Mouse (Mus musculus) ES-E14 (cell line): ENCODE results near the gene Smox. TPM values are rescaled to one million over a fixed set of nuclear protein-coding genes. Genes with fewer than 3 reads are reported as not detected.

Source experiments
- DNase-seq: peaks from one replicate; pipeline ENCODE4 v3.0.0-alpha.2; 2013; ENCODE audit warnings: low read depth, low spot score
- H3K27ac ChIP-seq: 2 replicates; pipeline ENCODE4 v1.5.1; 2012; ENCODE audit warnings: low read depth, mild to moderate bottlenecking, low read length, moderate library complexity, mixed read lengths; ENCODE audit not compliant: poor library complexity, insufficient read depth, severe bottlenecking
- H3K36me3 ChIP-seq: 2 replicates; pipeline ENCODE4 v1.6.1; 2012; ENCODE audit warnings: mild to moderate bottlenecking, low read length, moderate library complexity, mixed read lengths; ENCODE audit not compliant: control insufficient read depth, poor library complexity, insufficient read depth, severe bottlenecking
- H3K4me1 ChIP-seq, 2 experiments: fragments of 150-350 bp in 1 of 2; sonication (generic) in 1 of 2; 2 replicates each; pipeline ENCODE4 v1.6.1; 2012; ENCODE audit warnings: low read length in 2 of 2, mild to moderate bottlenecking in 1 of 2, mixed read lengths in 1 of 2; ENCODE audit not compliant: control insufficient read depth in 2 of 2, insufficient read depth in 2 of 2, poor library complexity in 1 of 2
- H3K4me3 ChIP-seq, 2 experiments: fragments of 150-350 bp in 1 of 2; sonication (generic) in 1 of 2; 2 replicates each; pipeline ENCODE4 v1.5.1; 2012; ENCODE audit warnings: low read length in 2 of 2, low read depth in 1 of 2, mild to moderate bottlenecking in 1 of 2, mixed read lengths in 1 of 2; ENCODE audit not compliant: insufficient read depth in 1 of 2, poor library complexity in 1 of 2, severe bottlenecking in 1 of 2
- H3K9ac ChIP-seq: 2 replicates; pipeline ENCODE4 v1.6.1; 2012; ENCODE audit warnings: low read depth, mild to moderate bottlenecking, low read length, mixed read lengths; ENCODE audit not compliant: poor library complexity, insufficient read depth, severe bottlenecking
- H3K9me3 ChIP-seq: fragments of 150-350 bp; sonication (generic); 2 replicates; pipeline ENCODE4 v1.6.1; 2012; ENCODE audit warnings: low read depth, mild to moderate bottlenecking, low read length; ENCODE audit not compliant: control insufficient read depth, insufficient read depth
- CHD2 ChIP-seq: IDR thresholded peaks from 2 replicates; pipeline ENCODE4 v1.6.1; 2014; ENCODE audit warnings: mild to moderate bottlenecking, low read depth, low read length, inconsistent platforms
- HCFC1 ChIP-seq: IDR thresholded peaks from 2 replicates; pipeline ENCODE4 v1.6.1; 2012; ENCODE audit warnings: low read length, inconsistent platforms, borderline replicate concordance; ENCODE audit not compliant: insufficient read depth
- MAFK ChIP-seq: IDR thresholded peaks from 2 replicates; pipeline ENCODE4 v1.6.1; 2014; ENCODE audit warnings: mild to moderate bottlenecking, low read depth, low read length, inconsistent platforms; ENCODE audit not compliant: insufficient read depth
- ZC3H11A ChIP-seq: IDR thresholded peaks from 2 replicates; pipeline ENCODE4 v1.6.1; 2012; ENCODE audit warnings: low read depth, mild to moderate bottlenecking, inconsistent platforms, low read length, borderline replicate concordance
- ZNF384 ChIP-seq: IDR thresholded peaks from 2 replicates; pipeline ENCODE4 v1.6.1; 2012; ENCODE audit warnings: low read depth, low read length, inconsistent platforms
- in situ Hi-C, 2 experiments: fragments of 600-800 bp; cut with MboI; formaldehyde crosslinking; loops; one replicate each; pipeline ENCODE4 v1.15.1; 2025; ENCODE audit warnings: low sequenced_read_pairs in 2 of 2, inconsistent platforms in 1 of 2; ENCODE audit not compliant: unreplicated experiment in 2 of 2
- total RNA-seq: library from RNA; depleted of rRNA; stranded (reverse); fragments of 300-350 nt; gene quantifications from 2 replicates; pipeline ENCODE4 v1.2.3, GENCODE M21; 2012

The Smox gene
- total RNA-seq, 1 experiment = 12.9 TPM

DNA sequence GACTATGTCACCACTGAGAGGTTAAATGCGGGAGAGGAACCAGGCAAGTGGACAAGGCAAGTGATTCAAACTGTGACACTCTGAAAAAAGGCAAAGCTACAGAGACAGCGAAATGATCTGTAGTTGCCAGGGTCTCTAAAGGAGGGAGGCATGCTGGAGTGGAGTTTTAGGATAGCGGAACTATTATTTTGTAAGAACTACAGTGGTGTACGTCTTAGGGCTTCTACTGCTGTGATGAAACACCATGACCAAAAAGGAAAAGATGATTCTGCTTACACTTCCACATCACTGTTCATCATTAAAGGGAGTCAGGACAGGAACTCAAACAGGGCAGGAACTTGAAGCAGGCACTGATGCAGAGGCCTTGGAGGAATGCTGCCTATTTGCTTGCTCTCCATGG, 12.4 kb upstream of the Smox start:
- TF ChIP-seq HCFC1 (no peak), MAFK (no peak), ZNF384 (no peak), CHD2 (no peak), ZC3H11A (no peak)
- no peak overlapping the region for H3K27ac ChIP-seq
- no peak overlapping the region for H3K4me3 ChIP-seq
- in situ Hi-C loops = no loop called here
- no peaks in the 10 kb centered on the region for H3K36me3 ChIP-seq
- H3K9me3 ChIP-seq = no peaks in the 10 kb centered on the region
- DNase-seq = no peak
- 0 out of 4 replicates have a peak, but pooled peaks cover 0 to 2% of the 10 kb centered on the region in 2 experiments for H3K4me1 ChIP-seq
- H3K9ac ChIP-seq = no peak overlapping the region

DNA sequence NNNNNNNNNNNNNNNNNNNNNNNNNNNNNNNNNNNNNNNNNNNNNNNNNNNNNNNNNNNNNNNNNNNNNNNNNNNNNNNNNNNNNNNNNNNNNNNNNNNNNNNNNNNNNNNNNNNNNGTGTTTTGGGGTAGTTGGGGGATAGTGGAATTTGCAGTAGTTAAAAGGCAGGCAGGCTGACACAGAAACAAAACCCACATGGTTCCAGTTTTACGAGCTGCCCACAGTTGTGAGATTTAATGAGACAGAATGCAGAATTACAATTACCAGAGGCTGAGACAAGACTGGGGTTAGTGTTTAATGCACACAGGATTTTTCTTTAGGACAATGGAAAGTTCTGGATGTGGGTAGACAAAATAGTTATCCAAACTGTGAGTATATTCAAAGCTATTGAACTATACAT, 9.6 kb upstream of the Smox start:
- no peaks in the 10 kb centered on the region for H3K9me3 ChIP-seq
- no peak for DNase-seq
- TF ChIP-seq ZC3H11A (no peak), ZNF384 (no peak), MAFK (no peak), CHD2 (no peak), HCFC1 (no peak)
- no peak overlapping the region for H3K27ac ChIP-seq
- in situ Hi-C loops = no loop called here
- H3K4me3 ChIP-seq = no peak overlapping the region
- 0 out of 4 replicates have a peak, but pooled peaks cover 0 to 2% of the 10 kb centered on the region in 2 experiments for H3K4me1 ChIP-seq
- no peak overlapping the region for H3K9ac ChIP-seq
- no peaks in the 10 kb centered on the region for H3K36me3 ChIP-seq

GRCm38 (mm10) chr2:131482478-131482877, 8.8 kb upstream of the Smox start:
- 0 out of 4 replicates have a peak, but pooled peaks cover 0 to 2% of the 10 kb centered on the region in 2 experiments for H3K4me1 ChIP-seq
- H3K36me3 ChIP-seq = no peaks in the 10 kb centered on the region
- in situ Hi-C loops = no loop called here
- TF ChIP-seq MAFK = no peak
- H3K4me3 ChIP-seq = no peak overlapping the region
- H3K9me3 ChIP-seq = no peaks in the 10 kb centered on the region
- no peak for DNase-seq
- no peak overlapping the region for H3K9ac ChIP-seq
- no peak overlapping the region for H3K27ac ChIP-seq

- H3K4me1 ChIP-seq = 0 out of 4 replicates have a peak, but pooled peaks cover 0 to 2% of the 10 kb centered on the region in 2 experiments
- TF ChIP-seq CHD2 (no peak), ZNF384 (no peak), MAFK (no peak), HCFC1 (no peak), ZC3H11A (no peak)
- no peak overlapping the region for H3K4me3 ChIP-seq
- H3K9ac ChIP-seq = no peak overlapping the region
- no peak for DNase-seq
- no peak overlapping the region for H3K27ac ChIP-seq
- H3K36me3 ChIP-seq = no peaks in the 10 kb centered on the region
- in situ Hi-C loops = no loop called here
- no peaks in the 10 kb centered on the region for H3K9me3 ChIP-seq
Observed at GRCm38 (mm10) chr2:131483562-131483961, 7.7 kb upstream of the Smox start.

- Histone ChIP-seq H3K9me3 (no peaks in the 10 kb centered on the region), H3K36me3 (no peaks in the 10 kb centered on the region), H3K4me1 (0 out of 4 replicates have a peak, but pooled peaks cover 0 to 2% of the 10 kb centered on the region in 2 experiments), H3K4me3 (no peak overlapping the region), H3K9ac (no peak overlapping the region), H3K27ac (no peak overlapping the region)
- TF ChIP-seq CHD2 (no peak), ZC3H11A (no peak), ZNF384 (no peak), MAFK (no peak), HCFC1 (no peak)
- in situ Hi-C loops = no loop called here
- DNase-seq = no peak
Observed at GRCm38 (mm10) chr2:131484182-131484581, 7.1 kb upstream of the Smox start.
